Mouse (Mus musculus) stomach, postnatal 0 days (tissue): ENCODE data around the gene Fgfr2. TPM values are rescaled to one million over a fixed set of nuclear protein-coding genes. Genes with fewer than 3 reads are reported as not detected.

Experiments
- ATAC-seq: fragments of 200-750 bp; cut with Nextera tagmentation; 2 replicates; pipeline ENCODE4 v1.8.0; 2017; ENCODE audit not compliant: low FRiP score, low TSS enrichment
- DNase-seq: peaks from one replicate; pipeline ENCODE4 v3.0.0-alpha.2; 2016; ENCODE audit warnings: low spot score
- H3K27ac ChIP-seq: fragments of 300-500 bp; sonication (generic); replicated peaks from 2 replicates; pipeline ENCODE4 v1.5.1; 2014; ENCODE audit warnings: mild to moderate bottlenecking, control low read depth
- H3K27me3 ChIP-seq: fragments of 300-500 bp; sonication (generic); 2 replicates; pipeline ENCODE4 v1.6.1; 2014; ENCODE audit warnings: low read length; ENCODE audit not compliant: control insufficient read depth, insufficient read depth
- H3K36me3 ChIP-seq: fragments of 300-500 bp; sonication (generic); 2 replicates; pipeline ENCODE4 v1.6.1; 2014; ENCODE audit warnings: low read length, mixed read lengths; ENCODE audit not compliant: control insufficient read depth, insufficient read depth
- H3K4me1 ChIP-seq: fragments of 300-500 bp; sonication (generic); replicated peaks from 2 replicates; pipeline ENCODE4 v1.6.1; 2014; ENCODE audit warnings: antibody characterized with exemption; ENCODE audit not compliant: control insufficient read depth, insufficient read depth
- H3K4me2 ChIP-seq: fragments of 300-500 bp; sonication (generic); replicated peaks from 2 replicates; pipeline ENCODE4 v1.6.1; 2014; ENCODE audit warnings: low read depth, mild to moderate bottlenecking, control low read depth, moderate library complexity
- H3K4me3 ChIP-seq: fragments of 300-500 bp; sonication (generic); 2 replicates; pipeline ENCODE4 v1.5.1; 2014; ENCODE audit warnings: low read depth, low read length, control low read depth
- H3K9ac ChIP-seq: fragments of 300-500 bp; sonication (generic); 2 replicates; pipeline ENCODE4 v1.6.1; 2014; ENCODE audit warnings: mild to moderate bottlenecking, low read length, control low read depth, mixed read lengths
- H3K9me3 ChIP-seq: fragments of 300-500 bp; sonication (generic); 2 replicates; pipeline ENCODE4 v1.6.1; 2016; ENCODE audit warnings: low read length; ENCODE audit not compliant: control insufficient read depth
- CTCF ChIP-seq: IDR thresholded peaks from 2 replicates; pipeline ENCODE4 v1.5.1; 2016; ENCODE audit warnings: antibody characterized with exemption, low read depth, mild to moderate bottlenecking, moderate library complexity
- EP300 ChIP-seq: optimal IDR thresholded peaks from 2 replicates; pipeline ENCODE3; 2016; ENCODE audit warnings: antibody characterized with exemption
- WGBS: fragments of 180-500 bp; shearing (Covaris S2); extraction: QIAGEN DNeasy Blood & Tissue Kit; methylation state at CpG from one replicate; pipeline ENCODE4 v1.1.7; 2014; 5-methylcytosine and 5-hydroxymethylcytosine counted together
- polyA plus RNA-seq: library from polyadenylated mRNA; unstranded; fragments of >200 nt; fragmentation: Nextera tagmentation; extraction: Ambion mirVana; gene quantifications from 2 replicates; pipeline ENCODE4 v1.2.1, GENCODE M21; 2015

Fgfr2 gene
- polyA plus RNA-seq, 1 experiment from 2014 or later, result 60.8 TPM

GRCm38 (mm10) chr7:132712044-132712708, 411.0 kb downstream of the Fgfr2 start:
- DNase-seq (peak; percentile 34), ATAC-seq (peak; percentile 48)
- peak overlapping the region; percentile 35; the same call in 1 of the 2 replicates for H3K9ac ChIP-seq
- H3K4me1 ChIP-seq, result peaks cover 6% of the 10 kb centered on the region; the same call in 1 of the 2 replicates
- H3K36me3 ChIP-seq, result peaks cover 4% of the 10 kb centered on the region; the same call in 1 of the 2 replicates
- no peak overlapping the region for H3K4me3 ChIP-seq
- WGBS, result 31% methylated on average over 16 of the region's 16 CpGs
- peak overlapping the region; percentile 58 for H3K27ac ChIP-seq
- H3K4me2 ChIP-seq, result no peak overlapping the region
- no peaks in the 10 kb centered on the region for H3K27me3 ChIP-seq
- TF ChIP-seq CTCF (no peak), EP300 (no peak)
- H3K9me3 ChIP-seq, result no peaks in the 10 kb centered on the region

- no peak for TF ChIP-seq EP300
- TF ChIP-seq CTCF, result no peak
- Histone ChIP-seq H3K4me1 (peaks cover 6% of the 10 kb centered on the region; the same call in 1 of the 2 replicates), H3K27me3 (no peaks in the 10 kb centered on the region), H3K4me3 (no peak overlapping the region), H3K36me3 (peaks cover 4% of the 10 kb centered on the region; the same call in 1 of the 2 replicates), H3K4me2 (no peak overlapping the region), H3K9ac (peak overlapping the region; percentile 35; the same call in 1 of the 2 replicates), H3K9me3 (no peaks in the 10 kb centered on the region), H3K27ac (peak overlapping the region; percentile 58; the same call in 1 of the 2 replicates)
- WGBS, result 65% methylated on average over 9 of the region's 9 CpGs
- ATAC-seq, result no peak; the same call in 1 of the 2 replicates
- no peak for DNase-seq
Observed at GRCm38 (mm10) chr7:132711579-132711978, 411.6 kb downstream of the Fgfr2 start.

GRCm38 (mm10) chr7:132705130-132705529, 418.0 kb downstream of the Fgfr2 start:
- Histone ChIP-seq H3K27ac (no peak overlapping the region), H3K9ac (no peak overlapping the region), H3K27me3 (no peaks in the 10 kb centered on the region), H3K9me3 (no peaks in the 10 kb centered on the region), H3K36me3 (no peaks in the 10 kb centered on the region), H3K4me2 (no peak overlapping the region), H3K4me3 (no peak overlapping the region), H3K4me1 (0 out of 2 replicates have a peak, but pooled peaks cover under 1% of the 10 kb centered on the region)
- DNase-seq, result no peak
- TF ChIP-seq EP300 (no peak), CTCF (peak; percentile 53)
- 86% methylated on average over 7 of the region's 7 CpGs for WGBS
- no peak for ATAC-seq

GRCm38 (mm10) chr7:132704310-132704875, 418.8 kb downstream of the Fgfr2 start:
- no peak for TF ChIP-seq CTCF
- TF ChIP-seq EP300, result no peak
- no peak overlapping the region for H3K4me3 ChIP-seq
- no peaks in the 10 kb centered on the region for H3K36me3 ChIP-seq
- no peaks in the 10 kb centered on the region for H3K27me3 ChIP-seq
- 0 out of 2 replicates have a peak overlapping the region, but pooled peaks have one; percentile 35 for H3K27ac ChIP-seq
- no peak overlapping the region for H3K9ac ChIP-seq
- 87% methylated on average over 8 of the region's 8 CpGs for WGBS
- H3K4me2 ChIP-seq, result no peak overlapping the region
- ATAC-seq (no peak), DNase-seq (no peak)
- 0 out of 2 replicates have a peak, but pooled peaks cover 2% of the 10 kb centered on the region for H3K4me1 ChIP-seq
- no peaks in the 10 kb centered on the region for H3K9me3 ChIP-seq

GRCm38 (mm10) chr7:132703515-132704309, 419.4 kb downstream of the Fgfr2 start:
- H3K36me3 ChIP-seq, result no peaks in the 10 kb centered on the region
- H3K9me3 ChIP-seq, result no peaks in the 10 kb centered on the region
- H3K4me2 ChIP-seq, result no peak overlapping the region
- WGBS, result 72% methylated on average over 9 of the region's 9 CpGs
- no peak overlapping the region for H3K9ac ChIP-seq
- no peaks in the 10 kb centered on the region for H3K27me3 ChIP-seq
- 0 out of 2 replicates have a peak overlapping the region, but pooled peaks have one; percentile 35 for H3K27ac ChIP-seq
- TF ChIP-seq EP300 (no peak), CTCF (no peak)
- DNase-seq, result peak; percentile 45
- peak; percentile 69 for ATAC-seq
- 0 out of 2 replicates have a peak, but pooled peaks cover 2% of the 10 kb centered on the region for H3K4me1 ChIP-seq
- no peak overlapping the region for H3K4me3 ChIP-seq
